Mouse (Mus musculus) embryonic facial prominence, embryonic 14.5 days (tissue): ENCODE results near the gene Bin2. TPM values are rescaled to one million over a fixed set of nuclear protein-coding genes. Genes with fewer than 3 reads are reported as not detected.
A peak's percentile ranks its signal among the peaks of the same experiment; 100 is the strongest.
"Not testable (repeated sequence)": the region's sequence is repeated elsewhere in the genome, so short reads cannot be mapped to it uniquely, and the experiment has no call there.

Experiments
- ATAC-seq: fragments of 200-750 bp; cut with Nextera tagmentation; 2 replicates; pipeline ENCODE4 v1.8.0; 2017; ENCODE audit warnings: low read depth, moderate number of reproducible peaks, moderate TSS enrichment
- DNase-seq: peaks from one replicate; pipeline ENCODE4 v3.0.0-alpha.2; 2015; ENCODE audit warnings: low spot score
- H3K27ac ChIP-seq: fragments of 300-500 bp; sonication (generic); replicated peaks from 2 replicates; pipeline ENCODE4 v1.5.1; 2014; ENCODE audit warnings: low read depth, mild to moderate bottlenecking, low read length, moderate library complexity
- H3K27me3 ChIP-seq: fragments of 300-500 bp; sonication (generic); replicated peaks from 2 replicates; pipeline ENCODE4 v1.6.1; 2014; ENCODE audit warnings: low read length; ENCODE audit not compliant: control insufficient read depth, insufficient read depth
- H3K36me3 ChIP-seq: fragments of 300-500 bp; sonication (generic); 2 replicates; pipeline ENCODE4 v1.6.1; 2014; ENCODE audit warnings: low read length, mixed read lengths; ENCODE audit not compliant: control insufficient read depth, insufficient read depth
- H3K4me1 ChIP-seq: fragments of 300-500 bp; sonication (generic); 2 replicates; pipeline ENCODE4 v1.6.1; 2014; ENCODE audit warnings: antibody characterized with exemption, low read length; ENCODE audit not compliant: control insufficient read depth, insufficient read depth
- H3K4me2 ChIP-seq: fragments of 300-500 bp; sonication (generic); 2 replicates; pipeline ENCODE4 v1.6.1; 2014; ENCODE audit warnings: low read depth, mild to moderate bottlenecking, low read length, moderate library complexity, mixed read lengths
- H3K4me3 ChIP-seq: fragments of 300-500 bp; sonication (generic); 2 replicates; pipeline ENCODE4 v1.5.1; 2014; ENCODE audit warnings: low read depth, mild to moderate bottlenecking, low read length
- H3K9ac ChIP-seq: fragments of 300-500 bp; sonication (generic); 2 replicates; pipeline ENCODE4 v1.6.1; 2014; ENCODE audit warnings: low read depth, mild to moderate bottlenecking, low read length, moderate library complexity, mixed read lengths
- H3K9me3 ChIP-seq: fragments of 300-500 bp; sonication (generic); 2 replicates; pipeline ENCODE4 v1.6.1; 2016; ENCODE audit warnings: low read length; ENCODE audit not compliant: control insufficient read depth
- WGBS: fragments of 180-500 bp; shearing (Covaris S2); extraction: QIAGEN DNeasy Blood & Tissue Kit; methylation state at CpG from one replicate; pipeline ENCODE4 v1.1.7; 2014; 5-methylcytosine and 5-hydroxymethylcytosine counted together
- polyA plus RNA-seq: library from polyadenylated mRNA; unstranded; fragments of >200 nt; fragmentation: Nextera tagmentation; extraction: Ambion mirVana; gene quantifications from 2 replicates; pipeline ENCODE4 v1.2.1, GENCODE M21; 2014

Gene Bin2
- polyA plus RNA-seq, 1 experiment from 2014 or later = 2.3 TPM

- Histone ChIP-seq H3K9me3 (no peaks in the 10 kb centered on the region), H3K27me3 (no peaks in the 10 kb centered on the region), H3K4me1 (no peaks in the 10 kb centered on the region), H3K4me2 (peak overlapping the region; percentile 38), H3K4me3 (no peak overlapping the region), H3K9ac (0 out of 2 replicates have a peak overlapping the region, but pooled peaks have one; percentile 37), H3K36me3 (no peaks in the 10 kb centered on the region), H3K27ac (peak overlapping the region; percentile 56)
- WGBS = 4% methylated on average over 10 of the region's 11 CpGs
- ATAC-seq = peak; percentile 42; the same call in 1 of the 2 replicates
- peak; percentile 55 for DNase-seq
Measured at GRCm38 (mm10) chr15:100627774-100628370, 41.5 kb downstream of the Bin2 start.

GRCm38 (mm10) chr15:100627287-100627686 is 42.1 kb downstream of the Bin2 start:
- 13% methylated on average over 10 of the region's 10 CpGs for WGBS
- Histone ChIP-seq H3K27ac (peak overlapping the region; percentile 56; the same call in 1 of the 2 replicates), H3K9ac (no peak overlapping the region), H3K4me3 (no peak overlapping the region), H3K27me3 (no peaks in the 10 kb centered on the region), H3K36me3 (no peaks in the 10 kb centered on the region), H3K9me3 (no peaks in the 10 kb centered on the region), H3K4me2 (peak overlapping the region; percentile 38; the same call in 1 of the 2 replicates), H3K4me1 (no peaks in the 10 kb centered on the region)
- DNase-seq (no peak), ATAC-seq (no peak)

GRCm38 (mm10) chr15:100624435-100624834 is 44.9 kb downstream of the Bin2 start:
- H3K27me3 ChIP-seq = no peaks in the 10 kb centered on the region
- no peak overlapping the region for H3K9ac ChIP-seq
- no peaks in the 10 kb centered on the region for H3K9me3 ChIP-seq
- 91% methylated on average over 3 of the region's 3 CpGs for WGBS
- no peak for DNase-seq
- peaks cover 15% of the 10 kb centered on the region for H3K36me3 ChIP-seq
- no peak overlapping the region for H3K4me2 ChIP-seq
- no peak overlapping the region for H3K27ac ChIP-seq
- no peak overlapping the region for H3K4me3 ChIP-seq
- ATAC-seq = no peak
- H3K4me1 ChIP-seq = no peaks in the 10 kb centered on the region

GRCm38 (mm10) chr15:100623754-100624153 is 45.6 kb downstream of the Bin2 start:
- no peak for ATAC-seq
- no peak for DNase-seq
- no peaks in the 10 kb centered on the region for H3K9me3 ChIP-seq
- no peak overlapping the region for H3K9ac ChIP-seq
- H3K36me3 ChIP-seq = peaks cover 21% of the 10 kb centered on the region
- H3K27me3 ChIP-seq = no peaks in the 10 kb centered on the region
- no peak overlapping the region for H3K4me2 ChIP-seq
- H3K4me3 ChIP-seq = no peak overlapping the region
- no peaks in the 10 kb centered on the region for H3K4me1 ChIP-seq
- no peak overlapping the region for H3K27ac ChIP-seq
- 75% methylated on average over 9 of the region's 9 CpGs for WGBS

- Histone ChIP-seq H3K9me3 (no peaks in the 10 kb centered on the region), H3K4me1 (no peaks in the 10 kb centered on the region), H3K9ac (no peak overlapping the region), H3K36me3 (peaks cover 34% of the 10 kb centered on the region), H3K27ac (no peak overlapping the region), H3K4me2 (no peak overlapping the region), H3K27me3 (no peaks in the 10 kb centered on the region), H3K4me3 (no peak overlapping the region)
- DNase-seq (no peak), ATAC-seq (no peak)
- 77% methylated on average over 7 of the region's 7 CpGs for WGBS
Measured at GRCm38 (mm10) chr15:100622164-100622563, 47.2 kb downstream of the Bin2 start.

GRCm38 (mm10) chr15:100621671-100622070 is 47.7 kb downstream of the Bin2 start:
- not testable (repeated sequence) for H3K9ac ChIP-seq, ATAC-seq, H3K27ac ChIP-seq, H3K4me1 ChIP-seq, H3K9me3 ChIP-seq, H3K4me2 ChIP-seq, DNase-seq, H3K4me3 ChIP-seq, H3K27me3 ChIP-seq
- peaks cover 34% of the 10 kb centered on the region for H3K36me3 ChIP-seq
- WGBS = 76% methylated on average over 9 of the region's 9 CpGs

GRCm38 (mm10) chr15:100619200-100619599 is 50.2 kb downstream of the Bin2 start:
- Histone ChIP-seq H3K36me3 (peaks cover 34% of the 10 kb centered on the region), H3K27ac (no peak overlapping the region), H3K4me2 (no peak overlapping the region), H3K9ac (no peak overlapping the region), H3K4me3 (no peak overlapping the region), H3K27me3 (no peaks in the 10 kb centered on the region), H3K9me3 (no peaks in the 10 kb centered on the region), H3K4me1 (no peaks in the 10 kb centered on the region)
- WGBS = 88% methylated on average over 7 of the region's 7 CpGs
- ATAC-seq = no peak
- no peak for DNase-seq

GRCm38 (mm10) chr15:100616221-100616620 is 53.1 kb downstream of the Bin2 start:
- peak overlapping the region; percentile 98 for H3K4me3 ChIP-seq
- H3K4me2 ChIP-seq = peak overlapping the region; percentile 78
- WGBS = 3% methylated on average over 8 of the region's 19 CpGs
- H3K9ac ChIP-seq = peak overlapping the region; percentile 95
- H3K4me1 ChIP-seq = no peaks in the 10 kb centered on the region; the same call in 1 of the 2 replicates
- H3K9me3 ChIP-seq = no peaks in the 10 kb centered on the region
- H3K27ac ChIP-seq = peak overlapping the region; percentile 99
- ATAC-seq = 0 out of 2 replicates have a peak, but pooled peaks have one; percentile 1
- H3K27me3 ChIP-seq = no peaks in the 10 kb centered on the region
- peaks cover 34% of the 10 kb centered on the region for H3K36me3 ChIP-seq
- DNase-seq = no peak

GRCm38 (mm10) chr15:100615825-100616220 is 53.5 kb downstream of the Bin2 start:
- peaks cover 32% of the 10 kb centered on the region for H3K36me3 ChIP-seq
- peak overlapping the region; percentile 95 for H3K9ac ChIP-seq
- no peaks in the 10 kb centered on the region; the same call in 1 of the 2 replicates for H3K4me1 ChIP-seq
- peak; percentile 95 for DNase-seq
- peak overlapping the region; percentile 99 for H3K27ac ChIP-seq
- H3K4me3 ChIP-seq = peak overlapping the region; percentile 98
- 0% methylated on average over 19 of the region's 43 CpGs for WGBS
- no peaks in the 10 kb centered on the region for H3K27me3 ChIP-seq
- ATAC-seq = peak; percentile 90
- peak overlapping the region; percentile 78 for H3K4me2 ChIP-seq
- H3K9me3 ChIP-seq = no peaks in the 10 kb centered on the region
